Mouse (Mus musculus): ENCODE data around the gene Gm49711. TPM values are rescaled to one million over a fixed set of nuclear protein-coding genes. Genes with fewer than 3 reads are reported as not detected.

Gm49711 gene
- polyA plus RNA-seq, 1 experiment, result not detected

DNA sequence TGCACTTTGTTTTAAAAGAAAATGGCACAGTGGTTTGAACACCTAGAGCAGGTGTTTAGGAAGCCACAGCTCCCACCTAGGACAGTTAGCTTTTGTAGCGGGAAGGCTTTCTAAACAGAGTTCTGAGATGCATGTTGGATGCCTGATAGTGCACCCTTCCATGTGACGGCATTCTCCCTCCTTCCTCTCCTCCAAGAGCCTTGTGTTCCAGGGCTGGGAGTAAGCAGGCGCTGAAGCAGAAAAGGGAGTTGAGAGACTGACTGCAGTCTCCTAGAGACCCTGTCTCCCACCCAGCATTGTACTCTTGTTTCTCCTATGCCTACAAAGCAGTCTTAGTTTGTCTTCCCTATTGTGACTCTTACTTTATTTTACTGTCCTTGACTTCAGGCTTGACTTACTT is 2.1 kb downstream of the Gm49711 start:
- Histone ChIP-seq H3K4me1 (ENCODE audit: control insufficient read depth, insufficient read depth, low read length) (no peaks in the 10 kb centered on the region; the same call in 1 of the 2 replicates), H3K4me3 (replicated peaks; ENCODE audit: extremely low read depth, low read depth, low read length) (no peak overlapping the region)
- TF ChIP-seq CTCF (IDR thresholded peaks at IDR 0.05; ENCODE audit: insufficient read depth, low read length) (no peak), POLR2A (IDR thresholded peaks at IDR 0.05; ENCODE audit: borderline replicate concordance, extremely low read depth, low read depth, low read length) (no peak)
- WGBS, result 91% methylated on average over 3 of the region's 3 CpGs
- no peak for DNase-seq

- Histone ChIP-seq H3K4me1 (ENCODE audit: control insufficient read depth, insufficient read depth, low read length) (no peaks in the 10 kb centered on the region; the same call in 1 of the 2 replicates), H3K4me3 (replicated peaks; ENCODE audit: extremely low read depth, low read depth, low read length) (no peak overlapping the region)
- no peak for TF ChIP-seq CTCF (IDR thresholded peaks at IDR 0.05; ENCODE audit: insufficient read depth, low read length)
- no peak for TF ChIP-seq POLR2A (IDR thresholded peaks at IDR 0.05; ENCODE audit: borderline replicate concordance, extremely low read depth, low read depth, low read length)
- 93% methylated on average over 7 of the region's 7 CpGs for WGBS
- no peak for DNase-seq
These were observed 3.5 kb downstream of the Gm49711 start for GRCm38 (mm10) chr16:92061586-92061985.

- Histone ChIP-seq H3K4me3 (replicated peaks; ENCODE audit: extremely low read depth, low read depth, low read length) (no peak overlapping the region), H3K4me1 (ENCODE audit: control insufficient read depth, insufficient read depth, low read length) (no peaks in the 10 kb centered on the region; the same call in 1 of the 2 replicates)
- WGBS, result 94% methylated on average over 1 of the region's 1 CpGs
- DNase-seq, result no peak
- TF ChIP-seq POLR2A (IDR thresholded peaks at IDR 0.05; ENCODE audit: borderline replicate concordance, extremely low read depth, low read depth, low read length) (no peak), CTCF (IDR thresholded peaks at IDR 0.05; ENCODE audit: insufficient read depth, low read length) (no peak)
These were observed 4.7 kb downstream of the Gm49711 start for GRCm38 (mm10) chr16:92062832-92063231.

DNA sequence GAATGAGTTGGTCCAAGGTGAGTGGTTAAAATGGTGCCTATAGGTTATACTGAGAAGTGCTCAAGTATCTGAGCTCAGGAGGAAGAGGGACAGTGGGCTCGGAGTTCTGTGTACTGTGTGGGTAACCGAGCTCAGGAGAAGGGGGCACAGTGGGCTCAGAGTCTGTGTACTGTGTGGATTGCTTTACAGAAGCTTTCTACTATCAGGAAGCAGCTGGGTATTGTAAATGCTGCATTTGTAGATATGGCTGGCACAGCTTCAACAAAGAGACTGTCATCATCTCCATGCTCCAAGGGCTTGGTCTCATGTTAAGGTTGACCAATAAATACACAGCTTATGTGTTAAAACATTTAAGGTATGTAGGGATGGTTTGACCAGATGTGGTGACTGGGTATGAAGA is 6.7 kb downstream of the Gm49711 start:
- DNase-seq, result no peak
- Histone ChIP-seq H3K4me1 (ENCODE audit: control insufficient read depth, insufficient read depth, low read length) (no peaks in the 10 kb centered on the region; the same call in 1 of the 2 replicates), H3K4me3 (replicated peaks; ENCODE audit: extremely low read depth, low read depth, low read length) (no peak overlapping the region)
- TF ChIP-seq POLR2A (IDR thresholded peaks at IDR 0.05; ENCODE audit: borderline replicate concordance, extremely low read depth, low read depth, low read length), result no peak
- TF ChIP-seq CTCF (IDR thresholded peaks at IDR 0.05; ENCODE audit: insufficient read depth, low read length), result no peak
- 79% methylated on average over 2 of the region's 2 CpGs for WGBS

- no peak for TF ChIP-seq CTCF (IDR thresholded peaks at IDR 0.05; ENCODE audit: insufficient read depth, low read length)
- no peak for TF ChIP-seq POLR2A (IDR thresholded peaks at IDR 0.05; ENCODE audit: borderline replicate concordance, extremely low read depth, low read depth, low read length)
- WGBS, result 84% methylated on average over 8 of the region's 8 CpGs
- H3K4me3 ChIP-seq (replicated peaks; ENCODE audit: extremely low read depth, low read depth, low read length), result no peak overlapping the region
- DNase-seq, result no peak
- H3K4me1 ChIP-seq (ENCODE audit: control insufficient read depth, insufficient read depth, low read length), result no peaks in the 10 kb centered on the region
These were observed 12.2 kb downstream of the Gm49711 start for GRCm38 (mm10) chr16:92070338-92070737.

GRCm38 (mm10) chr16:92076797-92077196 is 18.7 kb downstream of the Gm49711 start:
- DNase-seq, result no peak
- H3K4me3 ChIP-seq (replicated peaks; ENCODE audit: extremely low read depth, low read depth, low read length), result no peak overlapping the region
- 88% methylated on average over 8 of the region's 8 CpGs for WGBS
- H3K4me1 ChIP-seq (ENCODE audit: control insufficient read depth, insufficient read depth, low read length), result no peaks in the 10 kb centered on the region
- TF ChIP-seq CTCF (IDR thresholded peaks at IDR 0.05; ENCODE audit: insufficient read depth, low read length), result no peak
- TF ChIP-seq POLR2A (IDR thresholded peaks at IDR 0.05; ENCODE audit: borderline replicate concordance, extremely low read depth, low read depth, low read length), result no peak

DNA sequence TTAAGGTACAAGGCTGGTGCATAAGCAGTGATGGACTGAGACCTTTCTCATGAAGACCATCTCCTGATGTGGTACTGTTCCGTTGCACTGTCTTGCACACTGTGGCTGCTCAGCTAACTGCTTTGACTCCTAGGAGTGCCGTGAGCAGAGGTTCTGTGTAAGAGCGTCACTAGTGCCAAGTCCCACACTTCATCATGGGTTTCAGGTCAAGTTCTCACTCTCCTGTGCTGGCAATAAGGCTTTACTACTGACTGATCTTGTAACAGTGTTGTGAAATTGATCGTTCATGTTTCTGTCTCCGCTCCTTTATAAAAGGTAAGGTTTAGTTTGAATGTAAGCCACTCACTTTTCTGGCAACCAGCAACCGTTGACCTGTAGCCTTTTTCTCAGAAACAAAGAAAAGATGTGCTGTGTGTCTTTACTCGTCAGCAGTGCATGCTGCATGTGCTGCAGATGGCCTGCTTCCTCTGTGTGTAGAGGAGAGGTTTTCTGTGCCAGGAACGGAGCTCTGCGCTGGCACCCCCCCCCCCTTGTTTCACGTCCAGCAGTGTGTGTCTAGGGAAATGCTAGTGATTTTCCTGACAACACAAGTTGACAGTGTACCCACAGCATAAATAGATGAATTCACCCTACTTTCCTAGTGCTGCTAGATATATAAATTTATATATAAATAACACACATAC is 25.8 kb downstream of the Gm49711 start:
- H3K4me1 ChIP-seq (ENCODE audit: control insufficient read depth, insufficient read depth, low read length), result no peaks in the 10 kb centered on the region; the same call in 1 of the 2 replicates
- WGBS, result 79% methylated on average over 10 of the region's 10 CpGs

GRCm38 (mm10) chr16:92089225-92089624 is 31.1 kb downstream of the Gm49711 start:
- TF ChIP-seq POLR2A (IDR thresholded peaks at IDR 0.05; ENCODE audit: borderline replicate concordance, extremely low read depth, low read depth, low read length) (no peak), CTCF (IDR thresholded peaks at IDR 0.05; ENCODE audit: insufficient read depth, low read length) (no peak)
- no peak for DNase-seq
- no peak overlapping the region for H3K4me3 ChIP-seq (replicated peaks; ENCODE audit: extremely low read depth, low read depth, low read length)
- WGBS, result 47% methylated on average over 3 of the region's 3 CpGs
- H3K4me1 ChIP-seq (ENCODE audit: control insufficient read depth, insufficient read depth, low read length), result no peaks in the 10 kb centered on the region

More for the DNA sequence above, 25.8 kb downstream of the Gm49711 start:
- no peak overlapping the region for H3K4me3 ChIP-seq (replicated peaks; ENCODE audit: extremely low read depth, low read depth, low read length)
- TF ChIP-seq POLR2A (IDR thresholded peaks at IDR 0.05; ENCODE audit: borderline replicate concordance, extremely low read depth, low read depth, low read length) (no peak), CTCF (IDR thresholded peaks at IDR 0.05; ENCODE audit: insufficient read depth, low read length) (no peak)
- DNase-seq, result no peak

DNA sequence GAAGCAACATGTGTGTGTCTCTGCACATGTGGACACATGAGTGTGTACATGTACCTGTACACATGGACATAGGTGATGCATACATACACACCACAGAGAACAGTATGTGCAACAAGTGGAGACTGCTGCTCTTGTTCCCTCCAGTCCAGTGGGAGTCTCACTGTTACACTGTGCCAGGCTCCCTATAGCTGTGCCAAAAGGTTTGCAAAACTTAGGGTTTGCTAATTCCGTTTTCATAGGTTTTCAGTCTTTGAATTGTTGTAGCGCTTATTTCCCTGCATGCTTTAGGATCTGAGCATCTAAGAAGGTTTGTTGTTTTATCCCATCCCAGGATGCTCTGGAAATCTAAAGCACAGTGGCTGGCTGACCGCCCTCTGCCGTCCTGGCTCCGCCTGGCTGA is 33.8 kb downstream of the Gm49711 start:
- 79% methylated on average over 5 of the region's 5 CpGs for WGBS
- no peak overlapping the region for H3K4me3 ChIP-seq (replicated peaks; ENCODE audit: extremely low read depth, low read depth, low read length)
- TF ChIP-seq POLR2A (IDR thresholded peaks at IDR 0.05; ENCODE audit: borderline replicate concordance, extremely low read depth, low read depth, low read length) (no peak), CTCF (IDR thresholded peaks at IDR 0.05; ENCODE audit: insufficient read depth, low read length) (no peak)
- H3K4me1 ChIP-seq (ENCODE audit: control insufficient read depth, insufficient read depth, low read length), result no peaks in the 10 kb centered on the region
- no peak for DNase-seq
